Mouse (Mus musculus) CD4-positive, CD25-positive, alpha-beta regulatory T cell, adult 2 months (primary cell): ENCODE measurements around the gene Fmnl3.

ENCODE experiments used
- DNase-seq: peaks from one replicate; pipeline ENCODE4 v3.0.0-alpha.2; 2012; ENCODE audit warnings: low read depth, low spot score

Fmnl3 gene

DNA sequence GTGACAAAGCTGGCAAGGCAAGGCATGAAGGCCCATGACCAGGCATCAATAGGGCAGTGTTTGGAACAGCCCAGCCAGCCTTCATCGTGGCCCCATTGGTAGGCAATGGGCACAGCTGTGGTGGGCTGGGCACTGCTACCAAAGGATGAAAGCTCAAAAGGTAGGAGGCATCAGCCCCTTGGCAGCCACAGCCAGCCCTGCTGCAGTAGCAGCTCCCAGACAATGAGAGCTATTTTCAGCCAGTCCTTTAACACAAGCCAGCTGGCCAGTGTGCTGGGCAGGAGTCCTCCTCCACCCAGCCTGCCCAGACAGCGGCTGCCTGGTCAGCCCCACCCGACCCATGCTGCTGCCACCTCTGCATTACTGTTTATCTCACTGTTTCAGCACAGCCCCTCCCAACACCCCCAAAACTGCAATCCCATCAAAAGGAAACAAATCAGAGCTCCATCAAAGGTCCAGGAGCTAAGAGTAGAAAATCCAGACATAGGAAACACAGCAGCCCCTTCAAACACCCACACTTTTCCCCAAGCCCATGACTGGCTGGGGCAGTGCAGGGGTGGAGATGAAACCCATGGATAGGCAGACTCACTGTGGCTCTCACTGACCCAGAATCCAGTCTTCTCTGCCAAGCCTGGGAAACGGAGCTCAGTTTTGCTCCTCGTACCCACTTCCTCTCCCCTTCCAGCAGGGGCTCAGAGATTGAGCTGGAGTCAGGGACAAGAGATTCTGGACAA, 26.7 kb downstream of the Fmnl3 start:
- no peak for DNase-seq

DNA sequence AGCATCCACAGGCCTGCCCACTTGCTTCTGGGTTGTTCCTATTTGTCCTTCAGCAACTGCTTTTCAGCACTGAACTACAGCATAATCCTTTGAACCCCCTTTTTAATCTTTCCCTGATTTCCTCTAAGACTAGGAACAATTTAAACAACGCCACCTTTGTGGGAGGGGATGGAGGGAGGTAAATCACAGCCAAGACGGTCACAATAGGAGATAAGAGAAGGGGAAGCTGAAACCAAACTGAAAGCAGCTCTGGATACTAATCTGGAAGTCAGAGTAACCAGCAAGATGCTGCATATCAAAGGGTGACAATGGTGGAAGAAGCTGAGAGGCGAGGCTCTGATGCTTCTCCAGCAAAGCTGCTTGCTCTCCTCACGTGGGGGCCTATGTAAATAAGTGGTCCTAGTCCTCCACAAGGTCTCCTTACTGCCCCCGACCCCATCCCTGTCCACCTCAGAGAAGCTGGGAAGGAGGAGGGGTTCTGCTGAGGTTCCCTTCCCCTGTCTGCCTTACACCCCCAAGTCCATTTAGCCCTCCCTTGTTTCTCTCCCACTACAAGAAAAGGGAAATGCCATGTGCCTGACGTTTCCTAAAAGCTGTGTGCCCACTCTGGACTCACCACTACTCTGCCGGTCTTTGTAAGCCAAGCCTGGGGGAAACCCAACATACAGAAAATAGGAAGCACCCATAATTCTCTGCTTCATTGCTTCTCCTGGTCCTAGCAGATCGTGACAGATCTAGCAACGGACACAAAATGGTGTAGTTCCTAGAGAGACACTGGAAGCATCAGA, 27.9 kb downstream of the Fmnl3 start:
- DNase-seq, result no peak

DNA sequence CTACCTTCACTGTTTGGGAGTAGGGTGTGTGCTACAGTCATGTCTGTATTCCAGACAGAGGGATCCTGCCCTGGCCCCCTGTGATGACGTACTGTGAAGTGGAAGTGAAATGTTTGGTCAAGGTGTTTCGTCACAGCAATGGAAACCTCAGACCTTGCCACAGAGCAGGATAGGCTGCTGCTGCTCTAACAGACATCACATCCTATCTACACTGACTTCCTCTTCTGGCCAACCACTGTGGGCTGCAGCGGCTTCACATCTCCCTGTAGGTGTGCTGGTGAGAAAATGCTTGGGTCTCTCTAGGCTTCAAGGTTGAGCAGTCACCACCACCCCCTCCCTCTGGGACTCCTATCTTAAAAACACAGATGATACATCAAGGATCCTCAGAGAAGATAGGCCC, 29.2 kb downstream of the Fmnl3 start:
- peak; percentile 70 for DNase-seq

- DNase-seq, result no peak
These were observed 30.6 kb downstream of the Fmnl3 start for GRCm38 (mm10) chr15:99339669-99340068.

DNA sequence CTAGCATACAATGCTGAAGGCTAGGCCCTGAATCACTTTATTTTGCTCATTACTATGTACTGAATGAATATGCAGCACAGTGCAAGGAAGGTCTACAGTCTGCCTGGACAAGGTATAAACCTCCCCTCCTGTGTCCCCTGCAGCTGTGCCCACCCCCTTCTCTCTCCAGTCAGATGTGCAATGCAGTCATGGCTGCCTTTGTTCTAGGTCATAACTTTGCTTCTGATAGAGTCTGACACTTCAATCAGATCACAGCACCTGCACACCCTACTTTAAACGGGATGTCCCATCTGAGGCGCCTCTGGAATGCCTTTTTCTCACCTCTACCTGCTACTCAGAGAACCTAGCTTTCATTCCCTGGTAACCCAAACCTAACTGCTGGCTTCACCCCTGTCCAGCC, 31.4 kb downstream of the Fmnl3 start:
- DNase-seq, result no peak

DNA sequence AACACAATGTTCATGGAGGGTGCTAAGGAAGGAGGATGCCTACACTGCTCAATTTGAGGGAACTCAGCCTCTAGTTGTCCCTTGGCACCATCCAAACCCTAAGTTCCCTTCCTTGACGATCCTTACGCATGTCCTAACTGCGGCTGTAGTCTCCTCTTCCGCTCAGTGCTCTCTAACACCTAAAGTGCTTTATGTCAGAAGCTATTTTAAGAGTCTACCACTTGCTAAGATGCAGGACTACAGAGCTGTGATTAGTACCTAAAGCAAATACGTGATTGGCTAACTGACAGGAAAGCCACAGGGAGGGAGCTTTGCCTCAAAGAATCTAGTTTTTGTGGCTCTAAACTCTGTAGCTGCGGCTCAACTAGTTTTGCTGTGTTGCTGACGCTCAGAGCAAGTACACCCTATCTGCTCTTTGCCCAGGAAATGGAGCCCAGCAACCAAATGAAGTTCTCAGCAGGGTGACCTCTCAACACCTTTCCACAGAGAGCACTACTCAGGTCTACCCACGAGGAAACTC, 34.4 kb downstream of the Fmnl3 start:
- DNase-seq, result peak; percentile 59

DNA sequence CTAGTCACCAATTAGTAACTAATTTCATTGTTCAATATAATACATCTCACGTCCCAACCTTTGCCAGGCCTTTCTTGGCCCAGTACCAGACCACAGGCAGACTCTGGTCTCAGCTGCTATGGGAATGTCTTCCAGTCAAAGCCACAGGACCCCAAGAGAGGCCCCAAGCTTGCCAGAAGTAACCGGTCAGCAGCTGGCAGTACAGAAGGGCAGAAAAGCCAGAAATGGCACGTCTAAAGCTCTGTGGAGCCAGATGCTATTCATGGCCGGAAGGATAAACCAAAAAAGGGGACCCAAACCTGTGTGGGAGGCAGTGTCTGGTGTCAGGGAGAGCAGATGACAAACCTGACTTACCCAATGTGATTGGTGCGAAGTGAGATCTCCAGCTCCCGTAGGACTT, 35.8 kb downstream of the Fmnl3 start:
- DNase-seq, result peak; percentile 42

DNA sequence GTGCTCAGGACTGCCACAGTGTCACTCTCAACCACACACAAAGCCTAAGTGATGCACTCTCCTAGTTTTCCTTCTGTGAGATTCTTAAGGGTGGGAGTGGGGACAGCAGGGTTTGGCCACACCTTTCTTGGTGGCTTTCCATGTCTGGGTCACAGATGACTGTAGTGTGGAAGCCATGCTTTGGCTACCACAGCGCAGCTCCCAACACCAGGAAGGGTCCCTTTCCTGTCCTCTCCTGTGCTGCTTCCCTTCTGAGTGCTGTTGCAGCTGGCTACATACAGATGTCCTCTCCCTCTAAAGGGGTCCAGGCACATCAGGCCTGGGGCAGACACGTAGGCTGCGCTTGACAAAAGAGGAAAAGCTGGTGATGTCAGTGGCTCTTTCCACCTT, 36.6 kb downstream of the Fmnl3 start:
- no peak for DNase-seq

GRCm38 (mm10) chr15:99332921-99333675, 37.2 kb downstream of the Fmnl3 start:
- peak; percentile 88 for DNase-seq

- no peak for DNase-seq
These were observed 38.2 kb downstream of the Fmnl3 start for GRCm38 (mm10) chr15:99332111-99332510.

DNA sequence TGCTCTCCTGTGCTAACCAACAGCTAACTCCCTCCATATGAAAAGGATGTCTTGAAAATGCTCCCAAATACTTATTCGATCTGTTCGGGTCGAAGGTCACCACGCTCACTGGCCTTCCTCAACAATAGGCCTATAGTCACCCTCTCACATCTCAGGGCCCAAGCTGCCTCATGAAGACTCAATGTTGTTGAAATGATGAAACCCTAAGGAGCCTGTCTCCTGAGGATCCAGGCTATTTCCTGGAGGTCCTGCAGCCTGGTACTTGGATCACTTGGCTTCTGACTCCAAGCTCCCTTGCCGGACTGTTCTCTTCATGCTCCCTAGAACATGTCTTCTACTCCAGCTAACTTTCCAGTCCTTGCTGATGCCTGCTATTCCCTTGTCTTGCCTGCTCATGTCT, 38.9 kb downstream of the Fmnl3 start:
- DNase-seq, result no peak

DNA sequence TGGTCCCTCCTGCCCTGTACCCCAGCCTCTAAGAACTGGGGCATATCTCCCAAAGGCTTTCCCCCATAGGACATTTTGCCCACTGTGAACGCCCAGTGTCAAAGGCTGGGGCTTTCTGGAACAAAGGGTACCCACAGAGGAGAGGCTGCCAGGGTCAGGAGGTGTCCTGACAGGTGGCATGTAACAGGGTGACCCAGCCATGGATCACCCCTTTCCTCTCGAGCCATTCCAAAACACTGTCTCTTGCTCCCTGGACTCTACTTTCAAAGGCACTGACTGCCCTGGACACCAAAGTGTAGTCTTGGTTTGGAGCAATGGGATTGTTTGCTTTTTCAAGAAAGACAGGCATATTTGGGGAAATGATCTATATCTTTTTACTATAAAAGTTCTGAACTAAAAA, 40.0 kb downstream of the Fmnl3 start:
- DNase-seq, result no peak

DNA sequence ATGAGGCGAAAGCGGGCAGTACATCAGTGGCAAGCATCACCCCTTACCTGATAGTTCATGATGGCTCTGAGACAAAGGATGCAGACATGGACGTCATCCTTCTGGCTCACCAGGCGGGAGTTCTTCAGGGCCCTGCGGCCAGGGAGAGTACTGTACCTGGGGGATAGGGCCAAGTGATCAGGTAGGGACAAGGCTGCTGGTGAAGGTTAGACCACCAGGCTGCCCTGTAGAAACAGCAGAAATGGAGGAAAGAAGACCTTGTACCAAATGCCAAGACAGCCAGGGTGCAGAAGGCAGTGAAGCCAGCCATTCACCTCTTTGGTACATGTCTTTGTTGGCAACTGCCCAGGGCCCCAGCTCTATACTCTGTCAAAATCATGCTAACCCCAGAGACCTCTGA, 42.3 kb downstream of the Fmnl3 start:
- DNase-seq, result no peak

DNA sequence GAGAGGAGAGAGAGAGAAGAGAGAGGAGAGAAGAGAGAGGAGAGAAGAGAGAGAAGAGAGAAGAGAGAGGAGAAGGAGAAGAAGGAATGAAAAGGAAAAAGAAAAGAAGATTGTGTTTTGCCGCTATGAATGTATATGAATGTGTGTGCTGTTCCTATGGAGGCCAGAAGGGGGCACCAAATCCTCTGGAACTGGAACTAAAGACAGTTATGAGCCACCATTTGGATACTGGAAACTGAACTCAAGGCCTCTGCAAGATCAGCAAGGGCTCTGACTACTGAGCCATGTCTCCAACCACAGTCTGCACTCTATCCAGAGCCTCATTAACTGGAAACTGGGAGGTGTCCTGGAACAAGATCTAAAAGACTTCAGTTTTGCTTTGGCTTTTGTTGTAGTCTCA, 43.3 kb downstream of the Fmnl3 start:
- peak; percentile 84 for DNase-seq

DNA sequence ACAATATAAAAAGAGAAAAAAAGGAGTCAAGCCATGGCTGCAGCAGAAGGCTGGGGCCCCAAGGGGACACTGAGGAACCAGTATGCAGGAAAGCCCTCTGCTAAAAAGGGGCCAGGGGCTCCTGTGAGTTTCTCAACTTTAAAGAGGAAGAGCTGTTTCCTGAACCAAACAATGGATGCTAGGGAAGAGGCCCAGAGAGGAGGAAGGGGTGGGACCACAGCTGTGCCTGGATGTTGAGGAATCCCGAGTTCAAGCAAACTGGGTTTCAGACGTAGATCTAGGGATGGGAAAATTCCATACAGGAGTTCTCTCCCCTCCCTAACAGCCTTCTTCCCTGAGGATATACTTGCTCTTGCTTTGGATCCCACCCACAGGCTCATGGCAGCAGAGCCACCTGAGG, 43.9 kb downstream of the Fmnl3 start:
- DNase-seq, result no peak

DNA sequence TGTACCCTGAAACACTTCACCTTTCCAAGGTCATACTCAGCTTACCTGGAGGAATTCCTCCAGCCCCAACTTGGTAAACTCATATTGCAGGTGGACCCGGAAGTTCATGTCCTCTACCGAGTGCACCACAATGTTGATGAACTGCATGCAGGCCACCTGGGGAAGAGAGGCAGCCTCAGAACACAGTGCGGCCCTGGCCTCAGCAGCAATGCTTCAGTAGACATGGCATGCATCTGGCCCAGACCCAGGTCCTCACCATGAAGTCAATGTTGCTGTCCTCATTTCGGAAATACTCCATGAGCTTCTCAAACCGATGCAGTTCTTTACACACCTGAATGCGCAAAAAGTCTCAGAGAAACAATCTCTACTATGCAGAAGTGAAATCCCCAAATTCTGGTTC, 44.7 kb downstream of the Fmnl3 start:
- no peak for DNase-seq

- no peak for DNase-seq
These were observed 46.1 kb downstream of the Fmnl3 start for GRCm38 (mm10) chr15:99324151-99324550.

- DNase-seq, result no peak
These were observed 49.3 kb downstream of the Fmnl3 start for GRCm38 (mm10) chr15:99320978-99321377.

- no peak for DNase-seq
These were observed 50.1 kb downstream of the Fmnl3 start for GRCm38 (mm10) chr15:99320168-99320674.

GRCm38 (mm10) chr15:99319411-99319871, 50.8 kb downstream of the Fmnl3 start:
- no peak for DNase-seq

GRCm38 (mm10) chr15:99318861-99319410, 51.3 kb downstream of the Fmnl3 start:
- no peak for DNase-seq

DNA sequence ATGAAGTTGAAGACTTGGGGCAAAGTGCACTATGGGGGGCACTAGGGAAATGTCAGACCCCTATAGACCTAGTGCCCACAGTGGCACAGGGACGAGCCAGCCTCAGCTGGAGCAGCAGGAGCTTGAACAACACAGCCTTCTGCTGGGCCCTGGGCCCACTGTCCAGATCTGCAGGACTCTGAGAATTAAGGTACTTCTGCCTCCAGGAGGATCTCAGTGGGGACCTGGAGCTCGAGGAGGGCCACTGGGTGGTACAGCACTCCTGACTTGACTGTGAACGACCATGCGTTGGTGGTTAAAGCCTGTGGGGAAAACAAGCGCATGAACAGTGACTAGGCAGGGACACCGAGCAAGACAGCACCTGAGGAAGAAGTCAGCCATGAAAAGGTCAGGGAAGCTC, 52.2 kb downstream of the Fmnl3 start:
- no peak for DNase-seq
